In the genomic region with DNA sequence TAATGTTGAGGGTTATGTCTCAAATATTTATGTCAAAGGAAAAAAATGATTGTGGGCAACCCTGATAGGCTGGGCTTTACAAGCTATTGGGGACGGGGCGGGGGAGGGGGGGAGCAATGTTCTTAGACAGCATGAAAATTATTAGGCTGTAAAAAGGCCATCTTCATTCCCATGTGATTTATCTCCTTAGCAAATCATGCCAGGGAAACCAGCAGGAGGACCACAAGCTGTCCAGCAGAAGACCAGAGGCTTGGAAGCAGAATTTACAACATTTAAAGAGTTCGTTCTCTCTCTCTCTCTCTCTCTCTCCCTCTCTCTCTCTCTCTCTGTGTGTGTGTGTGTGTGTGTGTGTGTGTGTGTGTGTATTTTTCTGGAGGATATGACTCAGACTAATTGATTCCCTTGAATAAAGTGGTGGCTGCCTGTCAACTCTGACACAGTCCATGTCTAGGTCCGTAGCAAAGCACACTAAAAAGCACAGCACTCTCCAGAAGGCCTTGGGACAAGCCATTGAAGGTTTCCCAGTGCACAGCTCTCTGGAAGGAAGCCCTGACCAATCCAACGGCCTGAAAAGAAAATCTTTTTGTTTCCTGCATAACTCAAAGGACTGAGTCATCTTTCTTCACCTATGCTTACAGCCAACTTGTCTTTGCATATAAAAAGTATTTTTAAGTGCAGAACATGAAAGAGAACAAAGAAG, we compare ENCODE assay signal across 13 mouse cellular contexts.
DNase-seq lines count a peak whose midpoint lies in the region; ATAC-seq lines count a peak whose summit lies in the region.
"Had no signal": no experiment of that assay in that cellular context is flagged by ENCODE, and none has a peak within 500 bp of the region (broad histone marks: within the 10 kb centered on the region; RNA-seq: fewer than 3 reads in every experiment).

No protein-coding gene starts in this region.

- H3K27me3 ChIP-seq in heart, embryonic 15.5 days: no peaks in the 10 kb centered on the region
- H3K27me3 ChIP-seq: embryonic facial prominence, embryonic 12.5 days; forebrain, embryonic 13.5 days had no signal

- no peak overlapping the region for H3K9ac ChIP-seq in heart, embryonic 15.5 days
- H3K9ac ChIP-seq: embryonic facial prominence, embryonic 12.5 days; forebrain, embryonic 13.5 days had no signal

- 56% methylated on average over 5 of the region's 5 CpGs for WGBS in heart, embryonic 15.5 days

- ATAC-seq in heart, embryonic 15.5 days (replicated peaks; ENCODE audit: insufficient number of reproducible peaks, insufficient read depth, low FRiP score, low read depth): no peak
- ATAC-seq: forebrain, embryonic 13.5 days; hindbrain, embryonic 16.5 days had no signal

- H3K4me1 ChIP-seq in heart, embryonic 15.5 days (replicated peaks): no peaks in the 10 kb centered on the region
- H3K4me1 ChIP-seq: forebrain, embryonic 13.5 days had no signal

- H3K4me3 ChIP-seq in heart, embryonic 15.5 days: no peak overlapping the region
- H3K4me3 ChIP-seq: embryonic facial prominence, embryonic 12.5 days; forebrain, embryonic 13.5 days had no signal

- no peaks in the 10 kb centered on the region for H3K36me3 ChIP-seq in heart, embryonic 15.5 days
- H3K36me3 ChIP-seq: embryonic facial prominence, embryonic 12.5 days had no signal

- no peak overlapping the region for H3K4me2 ChIP-seq in heart, embryonic 15.5 days
- H3K4me2 ChIP-seq: embryonic facial prominence, embryonic 12.5 days; forebrain, embryonic 13.5 days had no signal

- no peaks in the 10 kb centered on the region for H3K9me3 ChIP-seq in heart, embryonic 15.5 days (replicated peaks)
- H3K9me3 ChIP-seq: embryonic facial prominence, embryonic 12.5 days; forebrain, embryonic 13.5 days had no signal

- H3K27ac ChIP-seq in heart, embryonic 15.5 days: peak overlapping the region; percentile 6; the same call in 1 of the 2 replicates
- H3K27ac ChIP-seq: embryonic facial prominence, embryonic 12.5 days; forebrain, embryonic 13.5 days had no signal

- intact Hi-C loops in heart, postnatal 36 days (cut with DNase I): no loop called here

- peak; percentile 18 for DNase-seq in heart, adult 8-10 months (ENCODE audit: low spot score)
- no peak for DNase-seq in heart, postnatal 36 days
- peak; percentile 24 for DNase-seq in right cerebral cortex, postnatal 25 days
- DNase-seq in right cerebral cortex, postnatal 10 days (ENCODE audit: low spot score in 2 of 2): no peak
- DNase-seq in left cerebral cortex, adult 11 months (ENCODE audit: low spot score): no peak
- no peak for DNase-seq in T-cell, adult 2 months (ENCODE audit: low spot score)
- DNase-seq: cerebellum, adult 9-11 months; liver; thymus, postnatal 14 days had no signal

Comparison
In these comparisons a context has a peak if more than half of its experiments do, and no peak if none do; other contexts are left out.
1. DNase-seq: peak in heart, adult 8-10 months (single experiment) and right cerebral cortex, postnatal 25 days (single experiment); none in heart, postnatal 36 days (0 of 2), right cerebral cortex, postnatal 10 days (0 of 2), left cerebral cortex, adult 11 months (single experiment) and T-cell, adult 2 months (single experiment).